Mouse (Mus musculus) lung, adult 18-20 months (tissue): ENCODE results near the gene Gdi2.
"Not testable (repeated sequence)": the region's sequence is repeated elsewhere in the genome, so short reads cannot be mapped to it uniquely, and the experiment has no call there.

ENCODE experiments used
- DNase-seq, 2 experiments: peaks; one replicate each; pipeline ENCODE4 v3.0.0; 2022; ENCODE audit warnings: mixed read lengths in 2 of 2

Gdi2 gene

GRCm38 (mm10) chr13:3537594-3538222 is at the start of gene Gdi2:
Gene Gdi2, plus strand, starts transcription at chr13:3538063.
- peak; percentile 95 to 96 for DNase-seq

GRCm38 (mm10) chr13:3495526-3495925 is 42.3 kb upstream of the Gdi2 start:
- no peak for DNase-seq

- DNase-seq: not testable (repeated sequence)
Observed at GRCm38 (mm10) chr13:3501014-3501413, 36.8 kb upstream of the Gdi2 start.

- DNase-seq: not testable (repeated sequence)
Observed at GRCm38 (mm10) chr13:3515351-3515750, 22.5 kb upstream of the Gdi2 start.

GRCm38 (mm10) chr13:3519357-3519756 is 18.5 kb upstream of the Gdi2 start:
- not testable (repeated sequence) for DNase-seq

- not testable (repeated sequence) for DNase-seq
Observed at GRCm38 (mm10) chr13:3519994-3520393, 17.9 kb upstream of the Gdi2 start.

- DNase-seq: peak; percentile 19 to 21
Observed at GRCm38 (mm10) chr13:3523459-3523858, 14.4 kb upstream of the Gdi2 start.

GRCm38 (mm10) chr13:3523946-3524345 is 13.9 kb upstream of the Gdi2 start:
- DNase-seq: no peak

- DNase-seq: no peak
Observed at GRCm38 (mm10) chr13:3525611-3526051, 12.2 kb upstream of the Gdi2 start.

- peak; percentile 32 to 33 for DNase-seq
Observed at GRCm38 (mm10) chr13:3526328-3526727, 11.5 kb upstream of the Gdi2 start.

GRCm38 (mm10) chr13:3530451-3530850 is 7.4 kb upstream of the Gdi2 start:
- no peak for DNase-seq

GRCm38 (mm10) chr13:3531176-3531575 is 6.7 kb upstream of the Gdi2 start:
- DNase-seq: not testable (repeated sequence)

GRCm38 (mm10) chr13:3531692-3532320 is 6.1 kb upstream of the Gdi2 start:
- peak; percentile 22 to 42 for DNase-seq

GRCm38 (mm10) chr13:3532451-3532850 is 5.4 kb upstream of the Gdi2 start:
- no peak for DNase-seq

GRCm38 (mm10) chr13:3534146-3534545 is 3.7 kb upstream of the Gdi2 start:
- DNase-seq: no peak

GRCm38 (mm10) chr13:3538223-3538968 is 533 bp downstream of the Gdi2 start:
- DNase-seq: peak; percentile 84 to 90

- DNase-seq: peak in 1 of 2 experiments; percentile 16
Observed at GRCm38 (mm10) chr13:3538969-3539562, 1.2 kb downstream of the Gdi2 start.

GRCm38 (mm10) chr13:3540166-3540565 is 2.3 kb downstream of the Gdi2 start:
- DNase-seq: no peak

- no peak for DNase-seq
Observed at GRCm38 (mm10) chr13:3541159-3541782, 3.4 kb downstream of the Gdi2 start.

- DNase-seq: no peak
Observed at GRCm38 (mm10) chr13:3544077-3544874, 6.4 kb downstream of the Gdi2 start.

GRCm38 (mm10) chr13:3544925-3545324 is 7.1 kb downstream of the Gdi2 start:
- DNase-seq: no peak

- DNase-seq: peak in 1 of 2 experiments; percentile 16
Observed at GRCm38 (mm10) chr13:3547410-3547809, 9.5 kb downstream of the Gdi2 start.
